Mouse (Mus musculus) heart, postnatal 0 days (tissue): ENCODE results near the gene Wdr92.

Source experiments
- CTCF ChIP-seq: IDR thresholded peaks from 2 replicates; pipeline ENCODE4 v1.5.1; 2016; ENCODE audit warnings: antibody characterized with exemption, control low read depth, low read depth
- EP300 ChIP-seq: IDR thresholded peaks from 2 replicates; pipeline ENCODE4 v1.6.1; 2016; ENCODE audit warnings: antibody characterized with exemption, low read depth

DNA sequence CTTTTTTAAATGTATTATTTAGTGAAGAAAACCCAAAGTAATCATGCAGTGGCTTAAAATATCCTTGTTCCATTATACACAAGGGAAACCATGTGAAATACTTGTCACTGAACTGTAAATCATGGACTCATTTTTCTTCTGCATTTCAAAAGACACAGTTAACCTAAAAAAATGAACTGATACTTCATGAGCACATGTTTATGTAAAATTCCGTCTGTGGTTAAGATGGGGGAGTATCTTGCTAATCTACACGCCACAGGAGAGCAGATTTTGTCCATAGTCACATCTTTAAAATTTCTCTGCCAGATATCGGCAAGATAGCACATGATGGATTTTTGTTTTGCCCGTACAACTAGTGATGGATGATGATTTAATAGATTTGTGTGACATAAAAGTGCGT lies 17.3 kb downstream of the Wdr92 start:
- TF ChIP-seq CTCF: no peak
- TF ChIP-seq EP300: no peak
